Mouse (Mus musculus): ENCODE data around the gene Slc25a15. TPM values are rescaled to one million over a fixed set of nuclear protein-coding genes. Genes with fewer than 3 reads are reported as not detected.

Slc25a15 gene
- total and polyA plus RNA-seq, 3 experiments, result 11.1 to 18.2 (median 13.4) TPM

DNA sequence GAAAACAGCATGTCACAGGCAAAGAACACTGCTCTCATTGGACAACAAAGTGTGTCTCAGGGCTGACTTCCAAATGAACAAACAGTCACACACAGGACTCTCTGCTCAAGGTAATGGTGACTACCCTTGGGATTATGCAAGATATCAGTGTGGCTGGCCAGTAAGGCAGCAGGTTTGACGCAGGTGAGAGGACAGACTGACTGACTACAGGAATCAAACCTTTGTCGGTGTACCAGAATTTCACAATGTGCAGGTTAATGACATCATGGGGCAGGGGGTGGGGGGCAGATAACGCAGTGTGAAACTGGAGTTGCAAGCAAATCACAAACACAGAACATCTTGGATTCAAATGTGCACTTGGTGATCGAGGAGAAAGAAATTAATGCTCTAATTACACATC, 2.2 kb upstream of the Slc25a15 start:
- Histone ChIP-seq H3K4me1 (ENCODE audit: insufficient read depth, low read depth, low read length) (peaks cover 55% of the 10 kb centered on the region), H3K27me3 (ENCODE audit: insufficient read depth, low read length) (no peaks in the 10 kb centered on the region), H3K36me3 (replicated peaks) (peaks cover 14% of the 10 kb centered on the region), H3K9me3 (replicated peaks) (no peaks in the 10 kb centered on the region), H3K4me3 (ENCODE audit: low read depth, low read length) (no peak overlapping the region)
- no peak for ATAC-seq (ENCODE audit: extremely low read depth, insufficient number of reproducible peaks, low FRiP score, poor library complexity, severe bottlenecking)
- no peak for TF ChIP-seq POLR2AphosphoS5 (IDR thresholded peaks at IDR 0.05; ENCODE audit: insufficient replicate concordance, low read depth, low read length)
- no peak for TF ChIP-seq GATA1 (IDR thresholded peaks at IDR 0.05; ENCODE audit: borderline replicate concordance, low read length)
- TF ChIP-seq TAL1 (conservative IDR thresholded peaks at IDR 0.05; ENCODE audit: low read depth, low read length), result no peak
- TF ChIP-seq GATA2 (IDR thresholded peaks at IDR 0.05; ENCODE audit: borderline replicate concordance, low read depth, low read length), result no peak
- no peak for TF ChIP-seq CTCF (IDR thresholded peaks at IDR 0.05; ENCODE audit: low read depth, low read length)
- DNase-seq (ENCODE audit: low spot score), result no peak

GRCm38 (mm10) chr8:22399285-22399880, 986 bp upstream of the Slc25a15 start:
- Histone ChIP-seq H3K27me3 (ENCODE audit: insufficient read depth, low read length) (no peaks in the 10 kb centered on the region), H3K4me1 (ENCODE audit: insufficient read depth, low read depth, low read length) (peaks cover 56% of the 10 kb centered on the region), H3K4me3 (ENCODE audit: low read depth, low read length) (peak overlapping the region; percentile 88; the same call in 1 of the 2 replicates), H3K36me3 (replicated peaks) (peaks cover 26% of the 10 kb centered on the region), H3K9me3 (replicated peaks) (no peaks in the 10 kb centered on the region)
- ATAC-seq (ENCODE audit: extremely low read depth, insufficient number of reproducible peaks, low FRiP score, poor library complexity, severe bottlenecking) (no peak), DNase-seq (ENCODE audit: low spot score) (no peak)
- TF ChIP-seq GATA2 (IDR thresholded peaks at IDR 0.05; ENCODE audit: borderline replicate concordance, low read depth, low read length) (no peak), TAL1 (conservative IDR thresholded peaks at IDR 0.05; ENCODE audit: low read depth, low read length) (no peak), GATA1 (IDR thresholded peaks at IDR 0.05; ENCODE audit: borderline replicate concordance, low read length) (no peak), CTCF (IDR thresholded peaks at IDR 0.05; ENCODE audit: low read depth, low read length) (no peak), POLR2AphosphoS5 (IDR thresholded peaks at IDR 0.05; ENCODE audit: insufficient replicate concordance, low read depth, low read length) (no peak)

GRCm38 (mm10) chr8:22397811-22398141, 621 bp downstream of the Slc25a15 start:
- Histone ChIP-seq H3K4me3 (ENCODE audit: low read depth, low read length) (peak overlapping the region; percentile 88), H3K27me3 (ENCODE audit: insufficient read depth, low read length) (no peaks in the 10 kb centered on the region), H3K9me3 (replicated peaks) (no peaks in the 10 kb centered on the region), H3K36me3 (replicated peaks) (peaks cover 39% of the 10 kb centered on the region), H3K4me1 (ENCODE audit: insufficient read depth, low read depth, low read length) (peaks cover 63% of the 10 kb centered on the region)
- TF ChIP-seq GATA2 (IDR thresholded peaks at IDR 0.05; ENCODE audit: borderline replicate concordance, low read depth, low read length) (no peak), GATA1 (IDR thresholded peaks at IDR 0.05; ENCODE audit: borderline replicate concordance, low read length) (no peak), TAL1 (conservative IDR thresholded peaks at IDR 0.05; ENCODE audit: low read depth, low read length) (no peak), CTCF (IDR thresholded peaks at IDR 0.05; ENCODE audit: low read depth, low read length) (no peak), POLR2AphosphoS5 (IDR thresholded peaks at IDR 0.05; ENCODE audit: insufficient replicate concordance, low read depth, low read length) (no peak)
- no peak for ATAC-seq (ENCODE audit: extremely low read depth, insufficient number of reproducible peaks, low FRiP score, poor library complexity, severe bottlenecking)
- peak; percentile 17 for DNase-seq (ENCODE audit: low spot score)

GRCm38 (mm10) chr8:22395256-22395655, 3.1 kb downstream of the Slc25a15 start:
- Histone ChIP-seq H3K36me3 (replicated peaks) (peaks cover 52% of the 10 kb centered on the region), H3K27me3 (ENCODE audit: insufficient read depth, low read length) (no peaks in the 10 kb centered on the region), H3K4me1 (ENCODE audit: insufficient read depth, low read depth, low read length) (peaks cover 62% of the 10 kb centered on the region), H3K4me3 (ENCODE audit: low read depth, low read length) (no peak overlapping the region), H3K9me3 (replicated peaks) (no peaks in the 10 kb centered on the region)
- TF ChIP-seq POLR2AphosphoS5 (IDR thresholded peaks at IDR 0.05; ENCODE audit: insufficient replicate concordance, low read depth, low read length), result no peak
- TF ChIP-seq TAL1 (conservative IDR thresholded peaks at IDR 0.05; ENCODE audit: low read depth, low read length), result no peak
- TF ChIP-seq GATA2 (IDR thresholded peaks at IDR 0.05; ENCODE audit: borderline replicate concordance, low read depth, low read length), result no peak
- TF ChIP-seq GATA1 (IDR thresholded peaks at IDR 0.05; ENCODE audit: borderline replicate concordance, low read length), result no peak
- TF ChIP-seq CTCF (IDR thresholded peaks at IDR 0.05; ENCODE audit: low read depth, low read length), result no peak
- DNase-seq (ENCODE audit: low spot score) (no peak), ATAC-seq (ENCODE audit: extremely low read depth, insufficient number of reproducible peaks, low FRiP score, poor library complexity, severe bottlenecking) (no peak)

- TF ChIP-seq TAL1 (conservative IDR thresholded peaks at IDR 0.05; ENCODE audit: low read depth, low read length), result peak; percentile 58
- peak; percentile 48; the same call in 1 of the 2 replicates for TF ChIP-seq GATA2 (IDR thresholded peaks at IDR 0.05; ENCODE audit: borderline replicate concordance, low read depth, low read length)
- TF ChIP-seq POLR2AphosphoS5 (IDR thresholded peaks at IDR 0.05; ENCODE audit: insufficient replicate concordance, low read depth, low read length), result no peak
- H3K4me1 ChIP-seq (ENCODE audit: insufficient read depth, low read depth, low read length), result peaks cover 63% of the 10 kb centered on the region
- no peaks in the 10 kb centered on the region for H3K9me3 ChIP-seq (replicated peaks)
- peaks cover 59% of the 10 kb centered on the region for H3K36me3 ChIP-seq (replicated peaks)
- DNase-seq (ENCODE audit: low spot score) (peak; percentile 28), ATAC-seq (ENCODE audit: extremely low read depth, insufficient number of reproducible peaks, low FRiP score, poor library complexity, severe bottlenecking) (0 out of 2 replicates have a peak, but pooled peaks have one; percentile 36)
- no peaks in the 10 kb centered on the region for H3K27me3 ChIP-seq (ENCODE audit: insufficient read depth, low read length)
- no peak overlapping the region; the same call in 1 of the 2 replicates for H3K4me3 ChIP-seq (ENCODE audit: low read depth, low read length)
Measured at GRCm38 (mm10) chr8:22394471-22394870, 3.9 kb downstream of the Slc25a15 start.

GRCm38 (mm10) chr8:22390766-22391463, 7.5 kb downstream of the Slc25a15 start:
- ATAC-seq (ENCODE audit: extremely low read depth, insufficient number of reproducible peaks, low FRiP score, poor library complexity, severe bottlenecking) (no peak), DNase-seq (ENCODE audit: low spot score) (no peak)
- TF ChIP-seq TAL1 (conservative IDR thresholded peaks at IDR 0.05; ENCODE audit: low read depth, low read length), result no peak
- no peak for TF ChIP-seq POLR2AphosphoS5 (IDR thresholded peaks at IDR 0.05; ENCODE audit: insufficient replicate concordance, low read depth, low read length)
- no peak for TF ChIP-seq GATA1 (IDR thresholded peaks at IDR 0.05; ENCODE audit: borderline replicate concordance, low read length)
- TF ChIP-seq CTCF (IDR thresholded peaks at IDR 0.05; ENCODE audit: low read depth, low read length), result no peak
- TF ChIP-seq GATA2 (IDR thresholded peaks at IDR 0.05; ENCODE audit: borderline replicate concordance, low read depth, low read length), result no peak

More at GRCm38 (mm10) chr8:22390766-22391463, 7.5 kb downstream of the Slc25a15 start:
- Histone ChIP-seq H3K4me1 (ENCODE audit: insufficient read depth, low read depth, low read length) (peaks cover 39% of the 10 kb centered on the region), H3K36me3 (replicated peaks) (peaks cover 89% of the 10 kb centered on the region), H3K9me3 (replicated peaks) (no peaks in the 10 kb centered on the region), H3K27me3 (ENCODE audit: insufficient read depth, low read length) (no peaks in the 10 kb centered on the region), H3K4me3 (ENCODE audit: low read depth, low read length) (no peak overlapping the region)

Measured in G1E (cell line).